17 mouse cellular contexts compared by ENCODE assay signal in genomic region chr4:35165947-35166346, GRCm38 (mm10). TPM values are rescaled to one million over a fixed set of nuclear protein-coding genes. Genes with fewer than 3 reads are reported as not detected.
A peak's percentile ranks its signal among the peaks of the same experiment; 100 is the strongest.
DNase-seq lines count a peak whose midpoint lies in the region; ATAC-seq lines count a peak whose summit lies in the region.
"Had no signal": no experiment of that assay in that cellular context is flagged by ENCODE, and none has a peak within 500 bp of the region (broad histone marks: within the 10 kb centered on the region; RNA-seq: fewer than 3 reads in every experiment).

No protein-coding gene starts in this region.

- H3K9me3 ChIP-seq in heart, embryonic 11.5 days (replicated peaks; ENCODE audit: control insufficient read depth, low read length) = no peaks in the 10 kb centered on the region
- H3K9me3 ChIP-seq: forebrain, embryonic 13.5 days; neural tube, embryonic 12.5 days had no signal

- H3K9ac ChIP-seq in heart, embryonic 11.5 days (ENCODE audit: low read depth, low read length) = no peak overlapping the region
- H3K9ac ChIP-seq: forebrain, embryonic 13.5 days; neural tube, embryonic 12.5 days had no signal

- H3K27ac ChIP-seq in heart, embryonic 11.5 days (ENCODE audit: low read depth, low read length) = no peak overlapping the region
- H3K27ac ChIP-seq: forebrain, embryonic 13.5 days; neural tube, embryonic 12.5 days had no signal

- no peaks in the 10 kb centered on the region for H3K4me1 ChIP-seq in heart, embryonic 11.5 days (ENCODE audit: control insufficient read depth, insufficient read depth, low read length)
- H3K4me1 ChIP-seq: neural tube, embryonic 12.5 days had no signal

- ATAC-seq in megakaryocyte-erythroid progenitor cell, adult 5-6 weeks (replicated peaks; ENCODE audit: low FRiP score, low TSS enrichment, poor library complexity, severe bottlenecking) = peak; percentile 53; the same call in 1 of the 2 replicates
- no peak for ATAC-seq in heart, embryonic 11.5 days (replicated peaks; ENCODE audit: insufficient number of reproducible peaks, low FRiP score, low TSS enrichment)
- ATAC-seq: forebrain, embryonic 13.5 days had no signal

- DNase-seq in kidney, adult 9 months = peak; percentile 56
- DNase-seq in kidney, postnatal 10 days = no peak
- peak; percentile 15 for DNase-seq in brain, adult 2 months (ENCODE audit: low read depth, low spot score)
- DNase-seq in large intestine, adult 2 months (ENCODE audit: low read depth, low spot score) = peak; percentile 22
- no peak for DNase-seq in neural tube, embryonic 10.5 days (ENCODE audit: extremely low spot score, low spot score)
- no peak for DNase-seq in retina, postnatal 1 day
- DNase-seq: adrenal gland, postnatal 14 days; B cell, adult 2 months; cerebellum, adult 11-12 months; gastrocnemius, postnatal 14 days; right cerebral cortex, adult 18-20 months had no signal

- H3K27me3 ChIP-seq in heart, embryonic 11.5 days (ENCODE audit: control insufficient read depth, insufficient read depth, low read length) = no peaks in the 10 kb centered on the region
- H3K27me3 ChIP-seq: forebrain, embryonic 13.5 days; megakaryocyte, embryonic 14.5 days; neural tube, embryonic 12.5 days had no signal

- no peak overlapping the region for H3K4me3 ChIP-seq in heart, embryonic 11.5 days (ENCODE audit: low read depth, low read length)
- H3K4me3 ChIP-seq: forebrain, embryonic 13.5 days; megakaryocyte, embryonic 14.5 days; neural tube, embryonic 12.5 days had no signal

- H3K36me3 ChIP-seq in heart, embryonic 11.5 days (ENCODE audit: control insufficient read depth, insufficient read depth, low read length) = no peaks in the 10 kb centered on the region
- H3K36me3 ChIP-seq: neural tube, embryonic 12.5 days had no signal

- 19% methylated on average over 3 of the region's 3 CpGs for WGBS in large intestine, adult 2 months
- 74% methylated on average over 3 of the region's 3 CpGs for WGBS in heart, embryonic 11.5 days (ENCODE audit: insufficient replicate concordance)

- no peak overlapping the region for H3K4me2 ChIP-seq in heart, embryonic 11.5 days
- H3K4me2 ChIP-seq: forebrain, embryonic 13.5 days; neural tube, embryonic 12.5 days had no signal

RNA-seq across cellular contexts. Expression of gene Mob3b, which starts 8.7 kb away (rescaled TPM):
- 6.7 and 18.2 TPM in 2 replicates for polyA plus RNA-seq in large intestine, adult 2 months (2012; rRNA removed)
- 2.1 and 6.6 TPM in 2 replicates for total RNA-seq in megakaryocyte-erythroid progenitor cell, adult 5-6 weeks (2014; fragmentation: Nextera tagmentation)
- total RNA-seq in megakaryocyte-erythroid progenitor cell, adult 5-6 weeks (2017) = 2.2 and 3.1 TPM in 2 replicates
- 2.7 and 3.4 TPM in 2 replicates for polyA plus RNA-seq in heart, embryonic 11.5 days (2014; fragmentation: Nextera tagmentation; extraction: Ambion mirVana)

RNA-seq across cellular contexts. Expression of gene Ifnk, which starts 14.1 kb away (rescaled TPM):
- polyA plus RNA-seq in large intestine, adult 2 months (2012; rRNA removed) = not detected in 2 replicates
- total RNA-seq in megakaryocyte-erythroid progenitor cell, adult 5-6 weeks (2014; fragmentation: Nextera tagmentation) = not detected in 2 replicates
- total RNA-seq in megakaryocyte-erythroid progenitor cell, adult 5-6 weeks (2017) = not detected in 2 replicates
- polyA plus RNA-seq in heart, embryonic 11.5 days (2014; fragmentation: Nextera tagmentation; extraction: Ambion mirVana) = not detected in 2 replicates
- total RNA-seq: adrenal gland, postnatal 14 days; gastrocnemius, postnatal 14 days; left cerebral cortex, adult 8-10 months had no signal
- polyA plus RNA-seq: forebrain, embryonic 13.5 days; neural tube, embryonic 12.5 days had no signal

Comparison
In these comparisons a context has a peak if more than half of its experiments do, and no peak if none do; other contexts are left out.
1. DNase-seq: peak in kidney, adult 9 months (single experiment), brain, adult 2 months (single experiment) and large intestine, adult 2 months (single experiment); none in kidney, postnatal 10 days (single experiment), neural tube, embryonic 10.5 days (single experiment) and retina, postnatal 1 day (single experiment).